Mouse (Mus musculus) liver, embryonic 16.5 days (tissue): ENCODE measurements around the gene Ceacam15. TPM values are rescaled to one million over a fixed set of nuclear protein-coding genes. Genes with fewer than 3 reads are reported as not detected.
"Not testable (repeated sequence)": the region's sequence is repeated elsewhere in the genome, so short reads cannot be mapped to it uniquely, and the experiment has no call there.

Source experiments
- ATAC-seq: fragments of 200-750 bp; cut with Nextera tagmentation; 2 replicates; pipeline ENCODE4 v1.8.0; 2017; ENCODE audit warnings: low read depth, mild to moderate bottlenecking, moderate number of reproducible peaks, moderate library complexity
- H3K27ac ChIP-seq: fragments of 300-500 bp; sonication (generic); 2 replicates; pipeline ENCODE4 v1.5.1; 2014; ENCODE audit warnings: mild to moderate bottlenecking, low read length
- H3K27me3 ChIP-seq: fragments of 300-500 bp; sonication (generic); 2 replicates; pipeline ENCODE4 v1.6.1; 2014; ENCODE audit warnings: low read depth, low read length, mixed read lengths; ENCODE audit not compliant: control insufficient read depth, insufficient read depth
- H3K36me3 ChIP-seq: fragments of 300-500 bp; sonication (generic); 2 replicates; pipeline ENCODE4 v1.6.1; 2014; ENCODE audit warnings: mild to moderate bottlenecking; ENCODE audit not compliant: control insufficient read depth, insufficient read depth
- H3K4me1 ChIP-seq: fragments of 300-500 bp; sonication (generic); 2 replicates; pipeline ENCODE4 v1.6.1; 2014; ENCODE audit warnings: low read depth, low read length, mixed read lengths; ENCODE audit not compliant: control insufficient read depth
- H3K4me2 ChIP-seq: fragments of 300-500 bp; sonication (generic); 2 replicates; pipeline ENCODE4 v1.6.1; 2014; ENCODE audit warnings: low read depth, low read length, mixed read lengths
- H3K4me3 ChIP-seq: fragments of 300-500 bp; sonication (generic); 2 replicates; pipeline ENCODE4 v1.5.1; 2014; ENCODE audit warnings: low read depth, mild to moderate bottlenecking, low read length
- H3K9ac ChIP-seq: fragments of 300-500 bp; sonication (generic); 2 replicates; pipeline ENCODE4 v1.6.1; 2014; ENCODE audit warnings: low read depth, low read length
- H3K9me3 ChIP-seq: fragments of 300-500 bp; sonication (generic); replicated peaks from 2 replicates; pipeline ENCODE4 v1.6.1; 2016; ENCODE audit warnings: low read length; ENCODE audit not compliant: control insufficient read depth
- WGBS: fragments of 180-500 bp; shearing (Covaris S2); extraction: QIAGEN DNeasy Blood & Tissue Kit; methylation state at CpG from one replicate; pipeline ENCODE4 v1.1.7; 2014; ENCODE audit not compliant: insufficient replicate concordance; 5-methylcytosine and 5-hydroxymethylcytosine counted together
- polyA plus RNA-seq: library from polyadenylated mRNA; unstranded; fragments of >200 nt; fragmentation: Nextera tagmentation; extraction: Ambion mirVana; gene quantifications from 2 replicates; pipeline ENCODE4 v1.2.1, GENCODE M21; 2015

The Ceacam15 gene
- polyA plus RNA-seq = not detected in 2 replicates

GRCm38 (mm10) chr7:16675605-16676004 lies at the start of gene Ceacam15:
Gene Ceacam15 (minus strand): TSS chr7:16675705.
- H3K27ac ChIP-seq = no peak within 1 kb of the TSS
- WGBS = 50% methylated on average over 1 of the region's 1 CpGs
- H3K9ac ChIP-seq = no peak within 1 kb of the TSS
- no peak within 1 kb of the TSS for H3K4me3 ChIP-seq
- H3K4me1 ChIP-seq = no peaks in the 10 kb centered on the region
- ATAC-seq = no peak
- H3K27me3 ChIP-seq = no peaks in the 10 kb centered on the region
- no peaks in the 10 kb centered on the region for H3K9me3 ChIP-seq
- H3K36me3 ChIP-seq = no peaks in the 10 kb centered on the region
- H3K4me2 ChIP-seq = no peak within 1 kb of the TSS

GRCm38 (mm10) chr7:16722490-16722889 lies 47.0 kb upstream of the Ceacam15 start:
- not testable (repeated sequence) for H3K9ac ChIP-seq, H3K27me3 ChIP-seq, H3K4me1 ChIP-seq, H3K4me2 ChIP-seq, H3K9me3 ChIP-seq, H3K27ac ChIP-seq, ATAC-seq, H3K4me3 ChIP-seq, H3K36me3 ChIP-seq
- WGBS = 49% methylated on average over 3 of the region's 3 CpGs

GRCm38 (mm10) chr7:16721629-16722028 lies 46.1 kb upstream of the Ceacam15 start, which contains the start of gene Ceacam9:
Gene Ceacam9 (plus strand): TSS chr7:16721929.
- H3K27ac ChIP-seq = no peak within 1 kb of the TSS
- no peaks in the 10 kb centered on the region for H3K27me3 ChIP-seq
- no peaks in the 10 kb centered on the region for H3K9me3 ChIP-seq
- H3K4me2 ChIP-seq = no peak within 1 kb of the TSS
- no peaks in the 10 kb centered on the region for H3K36me3 ChIP-seq
- no peak for ATAC-seq
- H3K9ac ChIP-seq = no peak within 1 kb of the TSS
- no peaks in the 10 kb centered on the region for H3K4me1 ChIP-seq
- no peak within 1 kb of the TSS for H3K4me3 ChIP-seq
- 53% methylated on average over 2 of the region's 2 CpGs for WGBS

- WGBS = 22% methylated on average over 7 of the region's 8 CpGs
- not testable (repeated sequence) for H3K4me2 ChIP-seq, H3K27me3 ChIP-seq
Observed at GRCm38 (mm10) chr7:16716456-16717152, 41.1 kb upstream of the Ceacam15 start.

GRCm38 (mm10) chr7:16712633-16713415 lies 37.3 kb upstream of the Ceacam15 start:
- Histone ChIP-seq H3K27ac (no peak overlapping the region), H3K9me3 (no peaks in the 10 kb centered on the region), H3K36me3 (no peaks in the 10 kb centered on the region), H3K27me3 (no peaks in the 10 kb centered on the region), H3K4me2 (no peak overlapping the region), H3K4me1 (no peaks in the 10 kb centered on the region; the same call in 1 of the 2 replicates), H3K9ac (no peak overlapping the region), H3K4me3 (no peak overlapping the region)
- WGBS = 68% methylated on average over 13 of the region's 13 CpGs
- ATAC-seq = no peak

More at GRCm38 (mm10) chr7:16716456-16717152, 41.1 kb upstream of the Ceacam15 start:
- H3K36me3 ChIP-seq, H3K9me3 ChIP-seq, H3K4me1 ChIP-seq, H3K27ac ChIP-seq, ATAC-seq, H3K4me3 ChIP-seq, H3K9ac ChIP-seq: not testable (repeated sequence)

GRCm38 (mm10) chr7:16710604-16711003 lies 35.1 kb upstream of the Ceacam15 start:
- Histone ChIP-seq H3K9me3 (no peaks in the 10 kb centered on the region), H3K27me3 (no peaks in the 10 kb centered on the region; the same call in 1 of the 2 replicates), H3K27ac (no peak overlapping the region), H3K4me1 (no peaks in the 10 kb centered on the region; the same call in 1 of the 2 replicates), H3K36me3 (no peaks in the 10 kb centered on the region), H3K4me3 (no peak overlapping the region), H3K4me2 (no peak overlapping the region), H3K9ac (no peak overlapping the region)
- no peak for ATAC-seq
- 63% methylated on average over 5 of the region's 5 CpGs for WGBS

- no peaks in the 10 kb centered on the region; the same call in 1 of the 2 replicates for H3K4me1 ChIP-seq
- WGBS = 30% methylated on average over 9 of the region's 9 CpGs
- H3K9me3 ChIP-seq = no peaks in the 10 kb centered on the region
- H3K27me3 ChIP-seq = no peaks in the 10 kb centered on the region; the same call in 1 of the 2 replicates
- H3K4me2 ChIP-seq = no peak overlapping the region
- H3K36me3 ChIP-seq = no peaks in the 10 kb centered on the region
- no peak for ATAC-seq
- no peak overlapping the region for H3K27ac ChIP-seq
- no peak overlapping the region for H3K4me3 ChIP-seq
- no peak overlapping the region for H3K9ac ChIP-seq
Observed at GRCm38 (mm10) chr7:16708244-16708643, 32.7 kb upstream of the Ceacam15 start.

- no peak overlapping the region for H3K4me3 ChIP-seq
- no peak overlapping the region for H3K9ac ChIP-seq
- no peak for ATAC-seq
- no peak overlapping the region for H3K4me2 ChIP-seq
- no peaks in the 10 kb centered on the region; the same call in 1 of the 2 replicates for H3K4me1 ChIP-seq
- H3K27me3 ChIP-seq = no peaks in the 10 kb centered on the region; the same call in 1 of the 2 replicates
- 29% methylated on average over 9 of the region's 9 CpGs for WGBS
- H3K36me3 ChIP-seq = no peaks in the 10 kb centered on the region
- H3K27ac ChIP-seq = no peak overlapping the region
- no peaks in the 10 kb centered on the region for H3K9me3 ChIP-seq
Observed at GRCm38 (mm10) chr7:16706385-16706784, 30.9 kb upstream of the Ceacam15 start.

GRCm38 (mm10) chr7:16700583-16700982 lies 25.1 kb upstream of the Ceacam15 start:
- H3K4me3 ChIP-seq = no peak overlapping the region
- H3K4me1 ChIP-seq = no peaks in the 10 kb centered on the region
- no peaks in the 10 kb centered on the region for H3K9me3 ChIP-seq
- no peak overlapping the region for H3K9ac ChIP-seq
- H3K27ac ChIP-seq = no peak overlapping the region
- H3K27me3 ChIP-seq = no peaks in the 10 kb centered on the region
- no peaks in the 10 kb centered on the region for H3K36me3 ChIP-seq
- H3K4me2 ChIP-seq = no peak overlapping the region
- 60% methylated on average over 5 of the region's 5 CpGs for WGBS
- ATAC-seq = no peak
